Mouse (Mus musculus): ENCODE measurements around the gene Dennd6a. TPM values are rescaled to one million over a fixed set of nuclear protein-coding genes. Genes with fewer than 3 reads are reported as not detected.

The Dennd6a gene
- polyA plus RNA-seq, 1 experiment from 2014 or later = 20.9 TPM

Small RNAs within 50 kb of the gene (microRNA-seq; reads per million reads assigned to microRNA genes)
- not detected for gene Mir7672

Other genes starting within 250 kb of the Dennd6a start
- gene Slmap, start 38.9 kb upstream of the Dennd6a start, polyA plus RNA-seq (2015; fragmentation: Nextera tagmentation; extraction: Ambion mirVana) = 11.4 and 13.3 TPM in 2 replicates
- gene Arf4, start 64.2 kb downstream of the Dennd6a start, polyA plus RNA-seq (2015; fragmentation: Nextera tagmentation; extraction: Ambion mirVana) = 586 and 604 TPM in 2 replicates
- 11.8 and 11.9 TPM in 2 replicates for gene Pde12, start 96.0 kb downstream of the Dennd6a start, polyA plus RNA-seq (2015; fragmentation: Nextera tagmentation; extraction: Ambion mirVana)
- 0.08 and 0.09 TPM in 2 replicates for gene Dnah12, start 119.4 kb downstream of the Dennd6a start, polyA plus RNA-seq (2015; fragmentation: Nextera tagmentation; extraction: Ambion mirVana)